Comparison of ENCODE assay signal across 11 mouse cellular contexts in the genomic region with DNA sequence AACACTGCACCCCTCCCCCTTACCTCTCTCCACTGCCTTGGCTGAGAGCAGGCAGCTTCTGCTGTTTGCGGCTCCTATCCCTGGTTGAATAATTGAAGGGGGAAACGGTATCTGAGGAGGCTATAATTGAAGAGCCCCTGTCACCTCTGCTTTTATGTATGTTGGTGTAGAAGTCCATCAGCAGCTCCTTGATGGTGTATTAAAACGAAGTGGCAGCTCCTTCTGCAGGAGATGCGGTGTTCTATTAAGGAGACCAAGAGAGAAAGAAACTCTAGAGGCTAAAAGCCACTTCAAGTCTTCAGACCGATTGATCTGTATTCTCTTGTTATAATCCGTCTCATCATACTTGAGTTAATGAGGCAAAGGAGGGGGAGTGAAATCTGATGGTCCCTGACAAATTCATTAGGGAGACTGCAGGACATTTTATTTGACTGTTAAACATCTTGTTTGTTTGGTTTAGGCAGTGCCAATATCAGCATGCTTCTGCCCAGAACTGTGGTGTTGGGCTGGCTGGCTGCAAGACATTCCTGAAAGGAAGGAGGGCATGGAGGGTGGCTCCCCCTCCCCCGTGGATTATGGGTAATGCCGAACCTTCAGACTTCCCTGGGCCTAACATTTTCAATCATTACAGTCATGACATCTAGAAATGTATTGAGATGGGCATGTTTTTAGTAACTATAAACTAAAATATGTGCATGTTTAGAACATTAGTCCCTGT. TPM values are rescaled to one million over a fixed set of nuclear protein-coding genes. Genes with fewer than 3 reads are reported as not detected.
DNase-seq lines count a peak whose midpoint lies in the region; ATAC-seq and TF ChIP-seq lines count a peak whose summit lies in the region.
"Had no signal": no experiment of that assay in that cellular context is flagged by ENCODE, and none has a peak within 500 bp of the region (broad histone marks: within the 10 kb centered on the region; RNA-seq: fewer than 3 reads in every experiment).

No protein-coding gene starts in this region.

- no peaks in the 10 kb centered on the region for H3K9me3 ChIP-seq in forebrain, embryonic 10.5 days
- H3K9me3 ChIP-seq in forebrain, embryonic 11.5 days (ENCODE audit: control insufficient read depth, low read length) = no peaks in the 10 kb centered on the region
- H3K9me3 ChIP-seq in intestine, embryonic 14.5 days (ENCODE audit: control insufficient read depth, low read length) = no peaks in the 10 kb centered on the region
- no peaks in the 10 kb centered on the region for H3K9me3 ChIP-seq in midbrain, postnatal 0 days (ENCODE audit: low read length)

- no peaks in the 10 kb centered on the region for H3K36me3 ChIP-seq in forebrain, embryonic 10.5 days (replicated peaks)
- H3K36me3 ChIP-seq in forebrain, embryonic 11.5 days (ENCODE audit: control insufficient read depth, insufficient read depth, low read length) = no peaks in the 10 kb centered on the region
- H3K36me3 ChIP-seq in intestine, embryonic 14.5 days (ENCODE audit: control insufficient read depth, insufficient read depth, low read length) = no peaks in the 10 kb centered on the region
- H3K36me3 ChIP-seq in midbrain, postnatal 0 days (ENCODE audit: insufficient read depth, low read length) = no peaks in the 10 kb centered on the region

- 4% methylated on average over 8 of the region's 8 CpGs for WGBS in forebrain, embryonic 10.5 days
- WGBS in forebrain, embryonic 11.5 days = 3% methylated on average over 8 of the region's 8 CpGs
- 12% methylated on average over 8 of the region's 8 CpGs for WGBS in intestine, embryonic 14.5 days
- 23% methylated on average over 8 of the region's 8 CpGs for WGBS in midbrain, postnatal 0 days

- H3K4me3 ChIP-seq in forebrain, embryonic 10.5 days = peak overlapping the region; percentile 39
- no peak overlapping the region for H3K4me3 ChIP-seq in forebrain, embryonic 11.5 days (ENCODE audit: low read depth, low read length)
- H3K4me3 ChIP-seq in intestine, embryonic 14.5 days (ENCODE audit: low read depth, low read length) = peak overlapping the region; percentile 47
- peak overlapping the region; percentile 11; the same call in 1 of the 2 replicates for H3K4me3 ChIP-seq in midbrain, postnatal 0 days (ENCODE audit: low read depth, low read length)
- H3K4me3 ChIP-seq: myocyte had no signal

- DNase-seq in forebrain, embryonic 10.5 days (ENCODE audit: extremely low spot score, low spot score) = peak; percentile 31
- DNase-seq in forebrain, embryonic 11.5 days (ENCODE audit: low spot score) = no peak
- DNase-seq in embryo, embryonic 11 days = peak; percentile 60
- DNase-seq in intestine, embryonic 14.5 days (ENCODE audit: low spot score) = peak; percentile 71
- no peak for DNase-seq in midbrain, postnatal 0 days (ENCODE audit: low spot score)
- no peak for DNase-seq in testis, postnatal 10 days (ENCODE audit: low spot score)
- DNase-seq in thymus, postnatal 4 days = no peak
- no peak for DNase-seq in cerebellum, postnatal 4 days (ENCODE audit: low spot score in 2 of 2)
- DNase-seq: lung, adult 2 months had no signal

- no peak overlapping the region for H3K27ac ChIP-seq in forebrain, embryonic 10.5 days
- H3K27ac ChIP-seq in forebrain, embryonic 11.5 days (ENCODE audit: low read depth, low read length) = no peak overlapping the region
- H3K27ac ChIP-seq in intestine, embryonic 14.5 days (ENCODE audit: low read depth) = peak overlapping the region; percentile 96
- H3K27ac ChIP-seq in midbrain, postnatal 0 days (ENCODE audit: low read depth, low read length) = peak overlapping the region; percentile 38; the same call in 1 of the 2 replicates

- no peak for ATAC-seq in forebrain, embryonic 11.5 days (replicated peaks; ENCODE audit: low FRiP score)
- ATAC-seq in intestine, embryonic 14.5 days (replicated peaks; ENCODE audit: low FRiP score, low TSS enrichment, low read depth) = no peak
- no peak for ATAC-seq in midbrain, postnatal 0 days (ENCODE audit: low FRiP score)
- ATAC-seq: Patski had no signal

- H3K27me3 ChIP-seq in forebrain, embryonic 10.5 days (ENCODE audit: poor library complexity, severe bottlenecking) = peaks cover 100% of the 10 kb centered on the region
- peaks cover 74% of the 10 kb centered on the region for H3K27me3 ChIP-seq in forebrain, embryonic 11.5 days (ENCODE audit: control insufficient read depth, insufficient read depth, low read length)
- H3K27me3 ChIP-seq in intestine, embryonic 14.5 days (replicated peaks; ENCODE audit: control insufficient read depth, insufficient read depth, low read length) = 0 out of 2 replicates have a peak, but pooled peaks cover 5% of the 10 kb centered on the region
- H3K27me3 ChIP-seq in midbrain, postnatal 0 days (ENCODE audit: insufficient read depth, low read length) = peaks cover 9% of the 10 kb centered on the region; the same call in 1 of the 2 replicates
- H3K27me3 ChIP-seq: Patski had no signal

- TF ChIP-seq CTCF in midbrain, postnatal 0 days (IDR thresholded peaks at IDR 0.05) = no peak

- peaks cover 50% of the 10 kb centered on the region for H3K4me1 ChIP-seq in forebrain, embryonic 10.5 days
- peaks cover 8% of the 10 kb centered on the region; the same call in 1 of the 2 replicates for H3K4me1 ChIP-seq in forebrain, embryonic 11.5 days (replicated peaks; ENCODE audit: control insufficient read depth, insufficient read depth, low read length)
- H3K4me1 ChIP-seq in intestine, embryonic 14.5 days (replicated peaks; ENCODE audit: control insufficient read depth, insufficient read depth, low read length) = peaks cover 3% of the 10 kb centered on the region; the same call in 1 of the 2 replicates
- no peaks in the 10 kb centered on the region for H3K4me1 ChIP-seq in midbrain, postnatal 0 days (ENCODE audit: insufficient read depth, low read length)

- H3K4me2 ChIP-seq in forebrain, embryonic 11.5 days (ENCODE audit: low read depth, low read length, severe bottlenecking) = no peak overlapping the region
- peak overlapping the region; percentile 71 for H3K4me2 ChIP-seq in intestine, embryonic 14.5 days (ENCODE audit: low read length)
- peak overlapping the region; percentile 44 for H3K4me2 ChIP-seq in midbrain, postnatal 0 days (ENCODE audit: low read depth, low read length, poor library complexity, severe bottlenecking)

- no peak overlapping the region for H3K9ac ChIP-seq in forebrain, embryonic 11.5 days (ENCODE audit: low read length)
- peak overlapping the region; percentile 92 for H3K9ac ChIP-seq in intestine, embryonic 14.5 days (ENCODE audit: low read length)
- H3K9ac ChIP-seq in midbrain, postnatal 0 days (replicated peaks; ENCODE audit: low read length, poor library complexity, severe bottlenecking) = no peak overlapping the region

RNA-seq across cellular contexts. Expression of a gene that starts 2.7 kb away (rescaled TPM):
- polyA plus RNA-seq in forebrain, embryonic 10.5 days (2016; fragmentation: Nextera tagmentation; extraction: Ambion mirVana) = 8.4 and 14.7 TPM in 2 replicates
- polyA plus RNA-seq in forebrain, embryonic 11.5 days (2014; fragmentation: Nextera tagmentation; extraction: Ambion mirVana) = 7.1 and 7.5 TPM in 2 replicates
- 178 and 220 TPM in 2 replicates for polyA plus RNA-seq in intestine, embryonic 14.5 days (2014; fragmentation: Nextera tagmentation; extraction: Ambion mirVana)
- total RNA-seq in midbrain, postnatal 0 days (2014; rRNA removed) = 41.9 and 45.2 TPM in 2 replicates
- 39.5 and 39.8 TPM in 2 replicates for polyA plus RNA-seq in midbrain, postnatal 0 days (2015; fragmentation: Nextera tagmentation; extraction: Ambion mirVana)
- polyA plus RNA-seq: myocyte, Patski had no signal

Comparison
In these comparisons a context has a peak if more than half of its experiments do, and no peak if none do; other contexts are left out.
1. DNase-seq: peak in forebrain, embryonic 10.5 days (single experiment), embryo, embryonic 11 days (single experiment) and intestine, embryonic 14.5 days (single experiment); none in forebrain, embryonic 11.5 days (single experiment), midbrain, postnatal 0 days (single experiment), testis, postnatal 10 days (single experiment), thymus, postnatal 4 days (single experiment) and cerebellum, postnatal 4 days (0 of 2).
2. H3K27ac ChIP-seq: peak in intestine, embryonic 14.5 days (single experiment) and midbrain, postnatal 0 days (single experiment); none in forebrain, embryonic 10.5 days (single experiment) and forebrain, embryonic 11.5 days (single experiment).